ENCODE assay signal across 23 mouse cellular contexts in genomic region chr5:23003123-23003797, GRCm38 (mm10).
DNase-seq lines count a peak whose midpoint lies in the region; ATAC-seq and TF ChIP-seq lines count a peak whose summit lies in the region.
"Had no signal": no experiment of that assay in that cellular context is flagged by ENCODE, and none has a peak within 500 bp of the region (broad histone marks: within the 10 kb centered on the region; RNA-seq: fewer than 3 reads in every experiment).

No protein-coding gene starts in this region.

- no peak overlapping the region for H3K9ac ChIP-seq in forebrain, embryonic 13.5 days
- H3K9ac ChIP-seq in midbrain, embryonic 13.5 days (replicated peaks) = no peak overlapping the region
- no peak overlapping the region for H3K9ac ChIP-seq in midbrain, embryonic 16.5 days (ENCODE audit: low read depth, low read length)
- H3K9ac ChIP-seq in forebrain, embryonic 14.5 days (ENCODE audit: low read length) = no peak overlapping the region
- H3K9ac ChIP-seq: intestine, embryonic 15.5 days; neural tube, embryonic 13.5 days had no signal

- peak; percentile 87 for ATAC-seq in forebrain, embryonic 13.5 days
- peak; percentile 60; the same call in 1 of the 2 replicates for ATAC-seq in midbrain, embryonic 13.5 days
- no peak for ATAC-seq in midbrain, embryonic 16.5 days
- peak; percentile 92 for ATAC-seq in forebrain, embryonic 14.5 days
- ATAC-seq: intestine, embryonic 15.5 days had no signal

- peaks cover 12% of the 10 kb centered on the region for H3K4me1 ChIP-seq in forebrain, embryonic 13.5 days
- H3K4me1 ChIP-seq in forebrain, embryonic 10.5 days = peaks cover 8% of the 10 kb centered on the region
- 0 out of 2 replicates have a peak, but pooled peaks cover 5% of the 10 kb centered on the region for H3K4me1 ChIP-seq in midbrain, embryonic 13.5 days (replicated peaks)
- peaks cover 4% of the 10 kb centered on the region; the same call in 1 of the 2 replicates for H3K4me1 ChIP-seq in midbrain, embryonic 16.5 days (ENCODE audit: control insufficient read depth, insufficient read depth, low read length)
- H3K4me1 ChIP-seq in forebrain, embryonic 14.5 days (ENCODE audit: control insufficient read depth, insufficient read depth, low read length) = peaks cover 12% of the 10 kb centered on the region
- H3K4me1 ChIP-seq: intestine, embryonic 15.5 days; megakaryocyte, embryonic 14.5 days; neural tube, embryonic 13.5 days had no signal

- no peaks in the 10 kb centered on the region for H3K27me3 ChIP-seq in forebrain, embryonic 13.5 days
- H3K27me3 ChIP-seq in forebrain, embryonic 10.5 days (ENCODE audit: poor library complexity, severe bottlenecking) = no peaks in the 10 kb centered on the region
- H3K27me3 ChIP-seq in midbrain, embryonic 13.5 days = no peaks in the 10 kb centered on the region
- no peaks in the 10 kb centered on the region for H3K27me3 ChIP-seq in midbrain, embryonic 16.5 days (ENCODE audit: control insufficient read depth, insufficient read depth, low read depth, low read length)
- no peaks in the 10 kb centered on the region for H3K27me3 ChIP-seq in forebrain, embryonic 14.5 days (replicated peaks; ENCODE audit: control insufficient read depth, insufficient read depth, low read length)
- H3K27me3 ChIP-seq: intestine, embryonic 15.5 days; megakaryocyte, embryonic 14.5 days; neural tube, embryonic 13.5 days had no signal

- H3K4me2 ChIP-seq in forebrain, embryonic 13.5 days = no peak overlapping the region
- no peak overlapping the region for H3K4me2 ChIP-seq in midbrain, embryonic 13.5 days (replicated peaks)
- H3K4me2 ChIP-seq in midbrain, embryonic 16.5 days (ENCODE audit: low read length) = no peak overlapping the region
- no peak overlapping the region for H3K4me2 ChIP-seq in forebrain, embryonic 14.5 days (ENCODE audit: low read length)
- H3K4me2 ChIP-seq: intestine, embryonic 15.5 days; liver, embryonic 11.5 days; neural tube, embryonic 13.5 days had no signal

- 49% methylated on average over 2 of the region's 2 CpGs for WGBS in forebrain, embryonic 13.5 days
- WGBS in forebrain, embryonic 10.5 days = 73% methylated on average over 2 of the region's 2 CpGs
- WGBS in midbrain, embryonic 13.5 days = 82% methylated on average over 2 of the region's 2 CpGs
- WGBS in midbrain, embryonic 16.5 days = 77% methylated on average over 2 of the region's 2 CpGs
- 41% methylated on average over 2 of the region's 2 CpGs for WGBS in forebrain, embryonic 14.5 days

- no peak overlapping the region for H3K4me3 ChIP-seq in forebrain, embryonic 13.5 days
- H3K4me3 ChIP-seq in forebrain, embryonic 10.5 days = no peak overlapping the region
- no peak overlapping the region for H3K4me3 ChIP-seq in midbrain, embryonic 13.5 days (replicated peaks)
- H3K4me3 ChIP-seq in midbrain, embryonic 16.5 days (ENCODE audit: low read depth, low read length) = no peak overlapping the region
- H3K4me3 ChIP-seq in forebrain, embryonic 14.5 days (ENCODE audit: low read depth, low read length) = no peak overlapping the region
- H3K4me3 ChIP-seq: heart, adult 2 months; intestine, embryonic 15.5 days; left cerebral cortex, adult 2 months; megakaryocyte, embryonic 14.5 days; neural tube, embryonic 13.5 days had no signal

- DNase-seq in forebrain, embryonic 10.5 days (ENCODE audit: extremely low spot score, low spot score) = no peak
- DNase-seq in brain, embryonic 14.5 days (ENCODE audit: low read depth) = peak; percentile 86
- DNase-seq in forebrain, embryonic 14.5 days (ENCODE audit: low spot score) = peak; percentile 75
- DNase-seq in embryo, embryonic 9.5 days (ENCODE audit: extremely low spot score) = no peak
- DNase-seq in lung, postnatal 14 days = no peak
- DNase-seq: adrenal gland, adult 8-10 months; B cell, adult 2 months; gastrocnemius, postnatal 25 days; heart, adult 2 months; heart, postnatal 36 days; kidney, adult 9 months; kidney, postnatal 25 days; layer of hippocampus, adult 9-11 months; lung, adult 18-20 months; thymus, postnatal 36 days had no signal

- TF ChIP-seq CTCF in brain, embryonic 14.5 days (IDR thresholded peaks at IDR 0.05; ENCODE audit: borderline replicate concordance, extremely low read depth, insufficient read depth, insufficient read length) = no peak

- no peak overlapping the region for H3K27ac ChIP-seq in forebrain, embryonic 13.5 days
- H3K27ac ChIP-seq in forebrain, embryonic 10.5 days = no peak overlapping the region
- H3K27ac ChIP-seq in midbrain, embryonic 13.5 days = no peak overlapping the region
- no peak overlapping the region for H3K27ac ChIP-seq in midbrain, embryonic 16.5 days (ENCODE audit: low read length)
- no peak overlapping the region for H3K27ac ChIP-seq in forebrain, embryonic 14.5 days (ENCODE audit: low read depth, low read length)
- H3K27ac ChIP-seq: heart, adult 2 months; intestine, embryonic 15.5 days; left cerebral cortex, adult 2 months; neural tube, embryonic 13.5 days had no signal

- no peak for TF ChIP-seq POLR2A in brain, embryonic 14.5 days (IDR thresholded peaks at IDR 0.05; ENCODE audit: borderline replicate concordance, extremely low read depth, insufficient read depth, insufficient read length, poor library complexity, severe bottlenecking)

- H3K36me3 ChIP-seq in forebrain, embryonic 13.5 days (ENCODE audit: poor library complexity, severe bottlenecking) = no peaks in the 10 kb centered on the region
- H3K36me3 ChIP-seq in forebrain, embryonic 10.5 days (replicated peaks) = no peaks in the 10 kb centered on the region
- no peaks in the 10 kb centered on the region for H3K36me3 ChIP-seq in midbrain, embryonic 13.5 days
- no peaks in the 10 kb centered on the region for H3K36me3 ChIP-seq in midbrain, embryonic 16.5 days (ENCODE audit: control insufficient read depth, insufficient read depth, low read length)
- H3K36me3 ChIP-seq in forebrain, embryonic 14.5 days (ENCODE audit: control insufficient read depth, insufficient read depth, low read length) = no peaks in the 10 kb centered on the region
- H3K36me3 ChIP-seq: intestine, embryonic 15.5 days; neural tube, embryonic 13.5 days had no signal

- no peaks in the 10 kb centered on the region for H3K9me3 ChIP-seq in forebrain, embryonic 13.5 days (replicated peaks)
- no peaks in the 10 kb centered on the region for H3K9me3 ChIP-seq in forebrain, embryonic 10.5 days
- H3K9me3 ChIP-seq in midbrain, embryonic 13.5 days = no peaks in the 10 kb centered on the region
- no peaks in the 10 kb centered on the region for H3K9me3 ChIP-seq in midbrain, embryonic 16.5 days (replicated peaks; ENCODE audit: control insufficient read depth, low read length, poor library complexity, severe bottlenecking)
- no peaks in the 10 kb centered on the region for H3K9me3 ChIP-seq in forebrain, embryonic 14.5 days (replicated peaks; ENCODE audit: control insufficient read depth, low read length)
- H3K9me3 ChIP-seq: intestine, embryonic 15.5 days; megakaryocyte, embryonic 14.5 days; neural tube, embryonic 13.5 days had no signal

Comparison
In these comparisons a context has a peak if more than half of its experiments do, and no peak if none do; other contexts are left out.
1. DNase-seq: peak in brain, embryonic 14.5 days (single experiment) and forebrain, embryonic 14.5 days (single experiment); none in forebrain, embryonic 10.5 days (single experiment), embryo, embryonic 9.5 days (single experiment) and lung, postnatal 14 days (single experiment).